Mouse (Mus musculus) MEL-GATA-1-ER (cell line): ENCODE results near the gene Syde1.
A peak's percentile ranks its signal among the peaks of the same experiment; 100 is the strongest.

Experiments
- DNase-seq: peaks from one replicate; pipeline ENCODE4 v3.0.0-alpha.2; 2012; ENCODE audit warnings: low read depth; ENCODE audit errors: extremely low read depth

The Syde1 gene

DNA sequence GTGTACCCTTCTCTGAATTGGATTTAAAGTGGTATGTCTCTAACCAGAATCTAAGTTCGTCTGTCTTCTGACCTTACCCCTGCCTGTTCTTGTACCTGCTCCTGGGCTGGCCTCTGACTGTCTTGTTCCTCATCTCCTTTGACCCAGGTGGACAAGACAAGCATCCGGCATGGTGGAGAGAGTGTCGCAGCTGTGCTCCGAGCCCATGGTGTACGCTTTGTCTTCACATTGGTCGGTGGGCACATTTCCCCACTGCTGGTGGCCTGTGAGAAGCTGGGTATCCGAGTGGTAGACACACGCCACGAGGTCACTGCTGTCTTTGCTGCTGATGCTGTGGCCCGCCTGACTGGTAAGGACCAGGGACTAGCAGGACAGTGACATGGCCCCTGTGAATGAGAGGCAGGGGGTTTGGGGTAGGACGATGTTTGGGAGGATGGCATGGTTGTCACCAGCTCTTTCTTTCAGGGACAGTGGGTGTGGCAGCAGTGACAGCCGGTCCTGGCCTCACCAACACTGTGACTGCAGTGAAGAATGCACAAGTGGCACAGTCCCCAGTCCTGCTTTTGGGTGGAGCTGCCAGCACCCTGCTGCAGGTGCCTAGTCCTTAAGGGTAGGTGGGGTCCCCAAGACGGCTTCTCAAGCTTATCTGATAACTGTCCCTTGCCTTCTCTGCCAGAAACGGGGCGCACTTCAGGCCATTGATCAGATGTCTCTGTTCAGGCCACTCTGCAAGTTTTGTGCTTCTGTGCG lies 15.2 kb downstream of the Syde1 start:
- DNase-seq, result no peak

DNA sequence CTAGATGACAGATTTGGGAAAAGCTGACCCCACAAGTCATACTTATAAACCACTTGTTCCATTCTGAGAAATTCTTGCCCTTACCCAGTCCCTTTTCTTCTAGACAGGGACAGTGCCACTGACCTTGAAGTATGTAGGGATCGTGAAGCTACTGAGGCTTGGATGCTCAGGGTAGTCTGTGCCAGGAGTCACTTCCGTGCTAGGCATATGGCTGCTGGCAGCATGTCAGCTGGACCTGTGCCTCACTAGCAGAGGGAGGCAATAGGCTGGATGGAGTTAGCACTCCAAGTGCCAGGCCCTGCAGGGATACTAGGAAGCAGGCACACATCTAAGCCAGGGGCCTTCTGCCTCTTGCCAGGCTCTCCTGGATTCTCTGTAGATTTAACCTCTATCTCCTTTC lies 16.1 kb downstream of the Syde1 start:
- peak; percentile 18 for DNase-seq

DNA sequence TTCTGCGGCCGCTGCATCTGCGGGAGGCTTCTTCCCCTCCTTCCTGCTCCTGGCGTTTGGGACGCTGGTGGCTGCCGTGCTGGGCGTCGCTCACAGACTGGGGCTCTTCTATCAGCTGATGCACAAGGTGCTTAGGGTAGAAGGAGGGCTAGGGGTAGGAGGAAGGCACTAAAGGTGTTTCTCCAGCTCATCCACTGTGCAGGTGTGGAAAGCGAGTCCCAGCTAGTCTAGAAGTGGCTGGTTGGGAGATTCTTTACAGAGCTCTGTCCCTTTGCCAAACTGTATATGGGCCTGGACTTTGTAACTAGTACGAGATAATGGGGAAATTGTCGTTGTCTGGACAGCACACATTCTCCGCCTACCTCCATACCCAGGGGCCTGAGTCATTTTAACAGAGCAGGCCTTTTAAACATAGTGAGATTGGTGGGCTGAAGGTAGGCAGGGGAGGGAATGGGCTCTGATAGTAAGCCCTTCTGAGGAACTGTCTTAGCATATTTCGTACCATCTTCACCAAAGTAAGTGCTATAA lies 16.6 kb downstream of the Syde1 start:
- peak; percentile 32 for DNase-seq

DNA sequence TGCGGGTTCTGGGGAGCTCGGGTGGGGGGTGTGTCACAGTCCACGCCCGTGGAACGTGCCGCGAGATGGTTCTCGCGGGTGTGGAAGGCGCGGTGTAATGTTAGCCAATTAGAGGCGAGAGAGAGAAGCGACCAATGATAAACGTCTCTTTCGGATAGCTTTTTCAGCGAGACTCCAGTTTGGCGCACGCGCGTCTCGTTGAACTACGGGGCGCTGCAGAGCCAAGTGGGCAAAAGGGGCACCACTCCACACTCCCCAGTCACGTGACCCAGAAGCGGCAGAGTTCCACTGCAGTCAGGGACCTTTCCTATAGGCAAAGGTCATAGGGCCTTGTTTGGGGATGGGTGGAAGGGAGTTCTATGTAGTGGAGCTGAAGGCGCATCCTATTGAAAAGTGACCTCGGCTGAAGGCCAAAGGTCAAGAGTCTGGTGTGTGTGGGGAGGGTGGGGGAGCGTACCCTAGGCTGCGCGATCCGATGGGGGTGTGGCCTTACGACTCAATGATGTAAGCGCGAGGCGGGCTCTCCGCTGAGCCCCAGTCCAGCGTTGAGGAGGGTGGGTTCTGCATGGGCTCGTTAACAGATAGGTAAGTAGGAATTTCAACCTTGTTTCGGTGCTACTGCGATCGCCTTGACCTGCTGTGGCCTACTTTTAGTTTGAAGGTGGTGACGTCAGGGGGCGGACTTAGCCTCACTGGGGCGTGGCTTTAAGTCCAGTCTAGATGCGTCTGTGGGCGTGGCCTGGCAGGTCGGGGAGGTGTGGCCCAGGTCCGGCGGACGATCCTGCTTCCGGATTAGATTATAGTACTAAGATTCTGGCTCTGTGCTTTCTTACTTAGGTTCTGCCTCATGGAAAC lies 17.3 kb downstream of the Syde1 start, which contains the start of gene Ilvbl:
Gene Ilvbl, plus strand, starts transcription at position 97 of the 855 bp plus-strand sequence.
- DNase-seq, result peak; percentile 93

DNA sequence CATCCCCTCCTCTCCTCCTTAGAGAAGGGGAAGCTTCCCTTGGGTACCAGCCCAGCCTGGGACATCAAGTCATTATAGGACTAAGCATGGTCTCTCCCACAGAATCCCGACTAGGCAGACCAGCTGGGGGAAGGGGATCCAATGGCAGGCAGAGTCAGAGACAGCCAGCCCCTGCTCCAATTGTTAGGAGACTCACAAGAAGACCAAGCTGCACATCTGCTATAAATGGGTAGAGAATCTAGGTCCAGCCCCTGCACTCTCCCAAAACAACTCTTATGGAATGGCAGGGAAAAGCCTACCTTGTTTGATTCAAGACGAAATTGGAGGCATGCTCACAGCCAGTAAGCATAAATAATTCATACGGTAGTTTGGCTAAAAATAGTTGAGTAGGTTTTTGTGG lies 18.5 kb downstream of the Syde1 start:
- no peak for DNase-seq

DNA sequence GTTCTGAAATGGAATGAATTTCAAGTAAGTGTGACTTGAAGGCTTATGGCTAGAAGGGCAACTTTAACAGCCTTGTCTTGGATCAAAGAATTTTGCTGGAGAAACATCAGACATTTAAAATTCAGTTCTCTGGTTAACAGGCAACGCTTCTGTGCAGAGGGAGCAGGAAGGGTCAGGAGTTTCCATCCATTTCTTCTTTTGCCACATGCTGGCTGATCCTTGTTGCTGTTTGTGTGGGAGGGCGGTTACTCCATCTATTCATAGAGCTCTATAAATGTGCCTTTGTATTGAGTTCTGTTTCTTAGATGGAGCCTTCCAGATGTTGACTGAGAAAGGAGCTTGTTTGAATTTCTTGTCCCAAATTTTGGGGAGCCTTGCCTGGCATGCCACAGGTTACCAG lies 20.9 kb downstream of the Syde1 start:
- no peak for DNase-seq

DNA sequence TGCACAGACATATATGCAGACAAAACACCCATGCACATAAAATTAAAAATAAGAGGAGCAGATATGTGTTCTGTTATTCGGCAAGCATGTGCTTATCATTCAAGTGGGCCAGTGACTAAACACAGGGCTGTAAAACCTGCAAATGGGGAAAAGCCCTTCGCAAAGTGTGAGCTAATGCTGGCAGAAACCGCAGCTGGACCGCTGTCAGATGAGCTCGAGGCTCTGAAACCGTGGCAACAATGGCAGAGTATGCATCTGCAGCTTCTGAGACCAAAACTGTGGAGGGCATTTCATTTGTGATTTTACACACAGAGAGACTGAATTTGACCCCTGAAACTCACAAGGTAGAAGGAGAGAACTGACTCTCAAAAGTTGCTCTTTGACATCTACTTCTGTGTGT lies 21.3 kb downstream of the Syde1 start:
- no peak for DNase-seq

DNA sequence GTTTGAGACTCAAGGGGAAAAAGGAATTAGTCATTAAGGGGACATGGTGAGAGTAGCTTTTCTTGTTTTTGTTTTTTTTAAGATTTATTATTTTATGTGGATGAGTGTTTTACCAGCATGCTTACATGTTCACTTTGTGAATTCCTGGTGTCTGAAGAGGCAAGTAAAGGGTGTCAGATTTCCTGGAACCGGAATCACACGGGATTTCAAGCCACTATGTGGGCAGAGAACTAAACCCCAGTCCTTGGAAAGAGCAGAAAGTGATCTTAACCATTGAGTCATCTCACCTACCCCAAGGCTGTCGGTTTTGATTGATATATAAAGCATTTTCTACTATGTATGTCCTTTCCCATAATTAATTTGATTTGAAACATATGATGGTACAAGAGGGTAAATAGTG lies 22.1 kb downstream of the Syde1 start:
- DNase-seq, result no peak

DNA sequence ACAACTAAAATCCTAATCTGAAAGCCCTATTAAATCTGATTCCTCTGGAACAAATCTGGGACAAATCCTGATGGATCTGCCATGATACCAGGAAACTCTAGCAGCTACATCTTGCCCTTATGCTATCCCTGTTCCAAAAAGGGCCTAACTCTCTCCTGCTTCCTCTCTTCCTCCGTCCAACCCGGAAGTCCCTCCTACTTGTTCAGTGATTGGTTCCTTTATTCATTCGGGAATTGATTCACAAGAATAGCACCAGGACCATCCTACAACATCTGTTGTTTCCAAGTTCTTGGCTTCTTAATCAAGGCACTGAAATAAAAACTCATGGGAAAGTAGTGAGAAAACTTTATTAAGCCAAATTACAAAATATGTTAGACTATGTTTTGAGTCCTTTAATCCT lies 22.6 kb downstream of the Syde1 start:
- DNase-seq, result no peak

DNA sequence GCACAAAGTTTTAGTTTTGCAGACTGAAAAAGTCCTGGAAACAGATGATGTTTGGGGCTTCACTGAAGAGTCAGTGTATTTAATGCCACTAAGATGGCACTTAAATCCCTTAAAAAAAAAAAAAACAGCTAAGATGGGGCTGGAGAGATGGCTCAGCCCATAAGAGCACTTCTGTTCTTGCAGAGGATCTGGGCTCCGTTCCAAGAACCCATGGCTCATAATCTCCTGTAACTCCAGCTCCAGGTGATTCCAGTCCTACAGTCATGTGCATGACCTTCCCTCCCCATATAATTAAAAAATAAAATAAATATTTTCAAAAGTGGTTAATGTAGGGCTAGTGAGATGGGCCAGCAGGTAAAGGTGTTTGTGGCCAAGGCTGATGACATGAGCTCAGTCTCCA lies 26.7 kb downstream of the Syde1 start:
- no peak for DNase-seq

DNA sequence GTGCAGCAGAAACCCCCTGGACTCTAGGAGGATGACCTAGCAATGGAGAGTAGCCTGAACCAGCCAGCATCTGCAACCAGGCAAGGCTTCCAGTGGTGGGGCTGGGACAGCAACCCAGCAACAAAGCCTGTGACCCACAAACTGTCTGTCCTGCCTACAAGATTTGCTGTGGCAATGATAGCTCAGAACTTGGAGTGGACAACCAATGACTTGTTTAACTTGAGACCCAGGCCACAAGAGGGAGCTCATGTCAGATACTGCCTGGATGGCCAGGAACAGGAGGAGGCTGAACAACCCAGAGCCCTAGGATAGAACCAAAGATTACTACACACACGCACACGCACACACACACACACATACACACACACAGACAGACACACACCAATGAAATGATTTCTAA lies 50.8 kb downstream of the Syde1 start:
- DNase-seq, result no peak
